Mouse (Mus musculus) heart, postnatal 25 days (tissue): Measurements from ENCODE around the gene Tpd52l2. TPM values are rescaled to one million over a fixed set of nuclear protein-coding genes. Genes with fewer than 3 reads are reported as not detected.
"Not testable (repeated sequence)": the region's sequence is repeated elsewhere in the genome, so short reads cannot be mapped to it uniquely, and the experiment has no call there.

ENCODE experiments used
- DNase-seq: peaks from one replicate; pipeline ENCODE4 v3.0.0; 2022; ENCODE audit warnings: low spot score
- intact Hi-C: fragments of 180-260 bp; cut with DNase I; formaldehyde crosslinking; loops from one replicate; pipeline ENCODE4 v1.15.1; 2025
- total RNA-seq, 2 experiments: library from RNA; stranded (reverse); gene quantifications; 2 replicates each; pipeline ENCODE4 v1.2.3; 2021

The Tpd52l2 gene
- total RNA-seq, 2 experiments from 2014 or later: 59.7 to 66.0 TPM

GRCm38 (mm10) chr2:181484456-181485233 lies 12.3 kb upstream of the Tpd52l2 start:
- DNase-seq: no peak
- intact Hi-C loops: loop anchor here (10.0 kb wide), 1 partner anchor 190 kb away; the partner anchor contains the start of gene Sox18

DNA sequence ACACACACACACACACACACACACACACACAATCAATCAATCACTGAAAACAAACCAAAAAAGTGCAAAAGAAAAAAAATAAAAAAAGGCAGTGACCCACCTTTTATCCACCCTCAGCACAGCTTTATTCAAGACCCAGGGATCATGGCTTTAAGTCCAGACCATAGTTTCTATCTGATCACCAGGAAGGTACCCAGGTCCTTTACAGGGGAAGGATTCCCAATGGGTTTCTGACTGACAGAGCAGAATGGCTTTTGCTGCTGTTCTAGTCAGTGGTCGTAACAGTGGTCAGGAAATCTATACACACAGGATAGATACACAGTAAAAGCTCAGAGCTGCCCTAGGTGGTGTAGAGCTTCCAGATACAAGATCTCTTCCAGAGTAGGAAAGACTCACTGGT lies 11.2 kb upstream of the Tpd52l2 start:
- intact Hi-C loops: loop anchor here (2.0 to 10.0 kb wide), 3 partner anchors 25 to 189 kb away; partner anchors contain the start of gene Sox18
- DNase-seq: no peak

DNA sequence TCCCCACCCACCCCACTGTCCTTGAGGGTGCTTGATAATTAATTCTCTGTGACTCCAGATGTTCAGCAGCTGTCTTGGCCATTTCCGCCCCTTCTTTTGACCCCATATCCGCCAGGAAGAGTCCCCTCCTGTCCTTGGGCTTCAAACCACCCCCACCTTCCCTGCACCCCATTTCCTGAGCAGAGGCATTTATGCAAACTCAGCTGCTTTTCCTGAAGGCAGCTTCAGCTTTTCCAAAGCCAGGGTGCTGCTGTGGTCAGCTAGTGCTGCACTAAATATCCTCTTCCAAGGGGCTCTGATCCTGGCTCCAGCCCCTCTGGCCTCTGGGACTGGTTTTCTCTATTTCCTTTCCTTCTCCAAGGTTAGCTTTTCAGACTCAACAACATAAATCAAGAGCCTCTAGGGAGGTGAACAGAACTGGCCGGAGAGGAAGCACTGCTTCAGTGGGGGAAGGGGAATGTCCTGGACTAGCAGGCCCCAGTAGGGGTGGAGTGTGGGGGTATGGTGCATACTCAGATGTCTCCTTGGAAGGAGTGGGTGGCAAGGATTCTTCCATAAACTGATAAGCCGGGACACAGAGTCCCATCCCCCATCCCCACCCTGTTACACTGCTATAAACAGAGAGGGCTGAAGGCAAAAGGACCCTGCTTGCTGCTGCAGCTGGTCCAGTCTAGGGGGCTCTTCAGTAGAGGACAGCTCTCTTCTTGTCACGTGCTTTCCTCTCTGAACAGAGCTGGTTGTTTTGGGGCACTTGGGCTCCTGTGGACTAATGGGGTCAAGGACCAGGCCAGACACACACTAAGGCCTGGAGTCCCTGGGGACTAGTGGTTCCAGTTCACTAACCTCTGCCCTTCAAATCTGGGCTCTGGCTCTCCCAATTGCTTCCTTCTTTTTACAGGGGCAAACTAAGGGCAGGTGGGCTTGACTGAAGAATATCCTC lies 9.3 kb upstream of the Tpd52l2 start:
- peak; percentile 26 for DNase-seq
- intact Hi-C loops: loop anchor here (2.0 to 10.0 kb wide), 3 partner anchors 27 to 187 kb away; partner anchors contain the start of gene Sox18

GRCm38 (mm10) chr2:181491432-181492205 lies 5.3 kb upstream of the Tpd52l2 start:
- no peak for DNase-seq
- intact Hi-C loops: no loop called here

DNA sequence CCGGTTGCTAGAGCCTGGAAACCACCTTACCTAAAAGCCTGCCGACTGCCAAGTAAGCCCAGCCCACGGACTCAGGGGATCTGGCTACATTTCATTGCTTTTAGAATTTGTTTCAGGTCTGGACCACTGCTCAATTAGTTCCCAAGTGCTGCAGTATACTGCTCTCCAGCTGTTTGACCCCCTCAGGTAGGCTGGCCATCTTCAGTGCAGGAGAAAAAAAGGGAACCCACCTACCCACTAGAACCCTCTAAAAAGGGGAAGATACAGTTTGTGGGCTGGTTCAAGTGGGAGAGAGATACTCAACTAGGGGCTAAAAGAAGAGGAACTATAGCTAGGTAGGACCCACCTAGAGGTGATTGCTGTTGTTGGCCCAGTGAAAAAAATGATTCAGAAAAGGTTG lies 4.7 kb upstream of the Tpd52l2 start:
- no peak for DNase-seq
- intact Hi-C loops: no loop called here

DNA sequence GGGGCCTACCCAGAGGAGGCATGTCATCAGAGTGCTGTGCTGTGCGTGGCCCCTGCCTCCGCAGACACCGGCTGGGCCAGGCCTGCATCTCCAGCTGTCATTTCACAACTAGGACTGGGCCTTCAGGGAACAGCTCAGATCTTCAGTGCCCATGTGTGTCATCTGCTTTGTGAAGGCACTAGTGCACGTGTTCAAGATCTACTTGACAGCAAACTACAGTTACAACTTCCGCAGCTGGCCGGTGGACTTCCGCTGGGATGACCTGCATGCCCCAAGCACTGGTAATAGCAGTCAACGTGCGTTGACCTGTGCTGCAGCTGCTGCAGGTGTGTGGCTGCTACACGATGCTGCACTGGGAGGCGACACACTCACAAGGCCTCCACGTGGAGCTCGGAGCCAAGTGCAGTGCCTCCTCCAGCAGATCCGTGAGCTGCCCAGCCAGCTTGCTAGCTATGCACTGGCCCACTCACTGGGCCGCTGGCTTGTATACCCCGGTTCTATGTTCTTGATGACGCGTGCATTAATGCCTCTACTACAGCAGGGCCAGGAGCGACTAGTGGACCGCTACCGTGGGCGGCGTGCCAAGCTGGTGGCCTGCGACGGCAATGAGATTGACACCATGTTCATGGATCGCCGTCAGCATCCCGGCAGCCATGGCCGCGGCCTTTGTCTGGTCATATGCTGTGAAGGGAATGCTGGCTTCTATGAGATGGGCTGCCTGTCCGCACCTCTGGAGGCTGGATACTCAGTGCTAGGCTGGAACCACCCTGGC lies 3.6 kb upstream of the Tpd52l2 start, which contains the start of gene Abhd16b:
Gene Abhd16b, plus strand, starts transcription at position 51 of the 772 bp plus-strand sequence.
- intact Hi-C loops: no loop called here
- DNase-seq: no peak

- intact Hi-C loops: loop anchor here (2.0 kb wide), 1 partner anchor 36 kb away; the partner anchor contains the start of gene Zbtb46
- DNase-seq: no peak
Measured at GRCm38 (mm10) chr2:181494266-181494945, 2.5 kb upstream of the Tpd52l2 start.

DNA sequence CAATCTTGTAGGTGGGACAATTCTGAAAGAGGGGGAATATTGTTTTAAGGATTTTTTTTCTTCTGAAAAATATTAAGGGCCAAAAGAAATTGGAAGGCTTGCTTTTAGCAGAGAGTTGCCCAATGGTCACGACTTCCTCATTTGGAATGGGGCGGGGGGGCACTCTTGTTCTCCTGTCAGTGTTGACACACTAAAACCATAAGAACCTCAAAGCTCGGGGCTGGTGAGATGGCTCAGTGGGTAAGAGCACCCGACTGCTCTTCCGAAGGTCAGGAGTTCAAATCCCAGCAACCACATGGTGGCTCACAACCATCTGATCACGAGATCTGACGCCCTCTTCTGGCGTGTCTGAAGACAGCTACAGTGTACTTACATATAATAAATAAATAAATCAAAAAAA lies 1.1 kb upstream of the Tpd52l2 start:
- intact Hi-C loops: loop anchor here (2.0 kb wide), 2 partner anchors 37 to 103 kb away; partner anchors contain the start of gene Zbtb46
- DNase-seq: not testable (repeated sequence)

GRCm38 (mm10) chr2:181496281-181496680 lies 661 bp upstream of the Tpd52l2 start:
- intact Hi-C loops: loop anchor here (2.0 kb wide), 1 partner anchor 103 kb away; no protein-coding TSS in a partner anchor
- DNase-seq: no peak

GRCm38 (mm10) chr2:181497548-181497875 lies 570 bp downstream of the Tpd52l2 start:
- intact Hi-C loops: loop anchor here (1.0 to 2.0 kb wide), 2 partner anchors 86 to 105 kb away; no protein-coding TSS in a partner anchor
- peak; percentile 72 for DNase-seq

DNA sequence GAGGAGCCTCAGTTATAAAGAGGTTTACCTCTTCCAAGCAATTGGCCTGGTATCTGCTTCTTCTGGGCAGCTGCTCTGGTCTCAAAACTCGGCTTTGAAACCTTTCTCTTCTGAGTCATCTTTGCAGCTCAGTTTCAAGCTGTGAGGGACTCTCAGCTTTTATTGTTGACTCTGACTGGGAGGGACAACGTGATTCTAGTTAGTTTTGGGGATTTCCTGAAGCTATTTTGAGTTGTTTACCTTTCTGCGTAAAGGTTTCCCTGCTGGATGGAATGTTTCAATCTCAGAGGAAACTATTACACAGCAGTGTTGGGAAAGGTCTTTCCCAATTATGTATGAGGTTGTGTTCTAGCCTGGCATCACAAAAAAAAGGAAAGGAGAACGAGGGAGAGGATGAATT lies 1.7 kb downstream of the Tpd52l2 start:
- DNase-seq: no peak
- intact Hi-C loops: loop anchor here (2.0 kb wide), 1 partner anchor 20 kb away; no protein-coding TSS in a partner anchor

GRCm38 (mm10) chr2:181509191-181509590 lies 12.2 kb downstream of the Tpd52l2 start:
- intact Hi-C loops: no loop called here
- DNase-seq: no peak

- DNase-seq: no peak
- intact Hi-C loops: no loop called here
Measured at GRCm38 (mm10) chr2:181511231-181511630, 14.3 kb downstream of the Tpd52l2 start.

- intact Hi-C loops: loop anchor here (2.0 kb wide), 1 partner anchor 20 kb away; no protein-coding TSS in a partner anchor
- DNase-seq: no peak
Measured at GRCm38 (mm10) chr2:181519201-181519600, 22.3 kb downstream of the Tpd52l2 start.

GRCm38 (mm10) chr2:181520118-181520935 lies 23.4 kb downstream of the Tpd52l2 start, which contains the start of gene Dnajc5:
TSS of gene Dnajc5 (plus strand) at chr2:181520485.
- DNase-seq: peak; percentile 98
- intact Hi-C loops: loop anchor here (2.0 kb wide), 1 partner anchor 60 kb away; no protein-coding TSS in a partner anchor

DNA sequence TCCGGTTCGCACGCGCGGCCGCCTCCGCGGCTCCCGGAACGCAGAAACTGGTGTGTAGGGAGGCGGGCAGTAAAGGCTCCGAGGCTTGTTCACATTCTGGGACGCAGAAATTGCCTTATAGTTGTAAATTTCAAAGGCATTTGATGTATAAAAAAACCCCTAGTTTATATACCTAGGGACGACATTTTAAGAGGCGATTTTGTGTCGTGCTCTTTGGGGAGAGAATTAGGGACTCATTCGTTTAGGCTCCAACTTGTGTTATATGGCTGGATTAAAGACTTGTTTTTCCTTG lies 23.9 kb downstream of the Tpd52l2 start:
- intact Hi-C loops: loop anchor here (2.0 kb wide), 1 partner anchor 60 kb away; no protein-coding TSS in a partner anchor
- no peak for DNase-seq

- no peak for DNase-seq
- intact Hi-C loops: loop anchor here (2.0 kb wide), 1 partner anchor 59 kb away; no protein-coding TSS in a partner anchor
Measured at GRCm38 (mm10) chr2:181521491-181521890, 24.5 kb downstream of the Tpd52l2 start.
